Comparison of ENCODE assay signal across 8 mouse cellular contexts in genomic region chr10:21882184-21883081, GRCm38 (mm10). TPM values are rescaled to one million over a fixed set of nuclear protein-coding genes. Genes with fewer than 3 reads are reported as not detected.
DNase-seq lines count a peak whose midpoint lies in the region; ATAC-seq and TF ChIP-seq lines count a peak whose summit lies in the region.

TSS of gene Sgk1 (plus strand) at chr10:21882184.

- peak; percentile 83 for ATAC-seq in cerebellum, adult (ENCODE audit: insufficient number of reproducible peaks, low FRiP score, low TSS enrichment)
- ATAC-seq in forebrain, embryonic 15.5 days (replicated peaks) = peak; percentile 93
- ATAC-seq in midbrain, embryonic 12.5 days (ENCODE audit: low FRiP score, low read depth) = peak; percentile 80
- ATAC-seq in stomach, postnatal 0 days (ENCODE audit: low FRiP score, low TSS enrichment) = no peak

- DNase-seq in liver, adult 2 months (ENCODE audit: extremely low read depth, low read depth, low spot score) = no peak
- DNase-seq in liver = no peak
- peak; percentile 24 to 25 for DNase-seq in heart, postnatal 36 days
- DNase-seq in left cerebral cortex, adult 2 months (ENCODE audit: extremely low spot score in 1 of 2, low spot score in 2 of 2) = peak; percentile 69 to 75
- DNase-seq in stomach, postnatal 0 days (ENCODE audit: low spot score) = peak; percentile 29

- H3K4me2 ChIP-seq in forebrain, embryonic 15.5 days (replicated peaks) = peak within 1 kb of the TSS; percentile 79
- peak within 1 kb of the TSS; percentile 65 for H3K4me2 ChIP-seq in midbrain, embryonic 12.5 days (replicated peaks)
- H3K4me2 ChIP-seq in stomach, postnatal 0 days (replicated peaks; ENCODE audit: low read depth) = peak within 1 kb of the TSS; percentile 55

- TF ChIP-seq EP300 in stomach, postnatal 0 days (optimal IDR thresholded peaks at IDR 0.05) = no peak

- H3K27ac ChIP-seq in liver, adult 2 months (replicated peaks; ENCODE audit: insufficient read depth, low read depth, low read length) = no peak within 1 kb of the TSS
- H3K27ac ChIP-seq in forebrain, embryonic 15.5 days (replicated peaks) = peak within 1 kb of the TSS; percentile 90
- H3K27ac ChIP-seq in left cerebral cortex, adult 2 months = peak within 1 kb of the TSS; percentile 92
- peak within 1 kb of the TSS; percentile 79 for H3K27ac ChIP-seq in midbrain, embryonic 12.5 days (replicated peaks)
- H3K27ac ChIP-seq in stomach, postnatal 0 days (replicated peaks) = no peak within 1 kb of the TSS

- intact Hi-C loops in heart, postnatal 36 days (cut with DNase I) = no loop called here
- intact Hi-C loops in left cerebral cortex, adult 2 months (cut with DNase I) = loop anchor here (2.0 to 5.0 kb wide), 4 partner anchors 112 to 415 kb away; no protein-coding TSS in a partner anchor

- H3K27me3 ChIP-seq in liver, adult 2 months (ENCODE audit: control insufficient read depth, insufficient read depth, low read length) = peaks cover 9% of the 10 kb centered on the region
- H3K27me3 ChIP-seq in forebrain, embryonic 15.5 days = no peaks in the 10 kb centered on the region
- H3K27me3 ChIP-seq in midbrain, embryonic 12.5 days = peaks cover 12% of the 10 kb centered on the region; the same call in 1 of the 2 replicates
- H3K27me3 ChIP-seq in stomach, postnatal 0 days (ENCODE audit: control insufficient read depth, insufficient read depth, low read length) = no peaks in the 10 kb centered on the region

- WGBS in liver, adult 2 months = 9% methylated on average over 36 of the region's 36 CpGs
- 1% methylated on average over 36 of the region's 36 CpGs for WGBS in forebrain, embryonic 15.5 days
- WGBS in midbrain, embryonic 12.5 days = 1% methylated on average over 36 of the region's 36 CpGs
- WGBS in stomach, postnatal 0 days = 7% methylated on average over 36 of the region's 36 CpGs

- TF ChIP-seq CTCF in liver, adult 2 months (IDR thresholded peaks at IDR 0.05; ENCODE audit: low read depth, low read length) = no peak
- no peak for TF ChIP-seq CTCF in left cerebral cortex, adult 2 months (IDR thresholded peaks at IDR 0.05)
- no peak for TF ChIP-seq CTCF in stomach, postnatal 0 days (IDR thresholded peaks at IDR 0.05; ENCODE audit: low read depth)

- H3K79me2 ChIP-seq in liver, adult 2 months (ENCODE audit: control insufficient read depth, insufficient read depth, low read length) = no peaks in the 10 kb centered on the region

- no peaks in the 10 kb centered on the region for H3K36me3 ChIP-seq in liver, adult 2 months (ENCODE audit: control insufficient read depth, insufficient read depth, low read length)
- H3K36me3 ChIP-seq in forebrain, embryonic 15.5 days = no peaks in the 10 kb centered on the region
- no peaks in the 10 kb centered on the region for H3K36me3 ChIP-seq in midbrain, embryonic 12.5 days
- H3K36me3 ChIP-seq in stomach, postnatal 0 days (ENCODE audit: control insufficient read depth, insufficient read depth, low read length) = no peaks in the 10 kb centered on the region

- TF ChIP-seq POLR2A in liver, adult 2 months (IDR thresholded peaks at IDR 0.05; ENCODE audit: extremely low read depth, insufficient read depth, low read length) = no peak

- H3K9me3 ChIP-seq in forebrain, embryonic 15.5 days = no peaks in the 10 kb centered on the region
- no peaks in the 10 kb centered on the region for H3K9me3 ChIP-seq in midbrain, embryonic 12.5 days
- no peaks in the 10 kb centered on the region for H3K9me3 ChIP-seq in stomach, postnatal 0 days (ENCODE audit: control insufficient read depth, low read length)

- no peak within 1 kb of the TSS for H3K9ac ChIP-seq in liver, adult 2 months (ENCODE audit: low read depth, low read length)
- peak within 1 kb of the TSS; percentile 82 for H3K9ac ChIP-seq in forebrain, embryonic 15.5 days (replicated peaks)
- H3K9ac ChIP-seq in midbrain, embryonic 12.5 days (replicated peaks) = peak within 1 kb of the TSS; percentile 62
- peak within 1 kb of the TSS; percentile 35; the same call in 1 of the 2 replicates for H3K9ac ChIP-seq in stomach, postnatal 0 days (ENCODE audit: low read length)

- no peaks in the 10 kb centered on the region; the same call in 1 of the 2 replicates for H3K4me1 ChIP-seq in liver, adult 2 months (ENCODE audit: control insufficient read depth, insufficient read depth, low read length)
- peaks cover 27% of the 10 kb centered on the region for H3K4me1 ChIP-seq in forebrain, embryonic 15.5 days
- H3K4me1 ChIP-seq in midbrain, embryonic 12.5 days = peaks cover 18% of the 10 kb centered on the region
- no peaks in the 10 kb centered on the region for H3K4me1 ChIP-seq in stomach, postnatal 0 days (replicated peaks; ENCODE audit: control insufficient read depth, insufficient read depth)

- peak within 1 kb of the TSS; percentile 26; the same call in 1 of the 2 replicates for H3K4me3 ChIP-seq in liver, adult 2 months (ENCODE audit: insufficient read depth, low read depth, low read length)
- H3K4me3 ChIP-seq in forebrain, embryonic 15.5 days = peak within 1 kb of the TSS; percentile 65
- H3K4me3 ChIP-seq in left cerebral cortex, adult 2 months = peak within 1 kb of the TSS; percentile 80
- peak within 1 kb of the TSS; percentile 48 for H3K4me3 ChIP-seq in midbrain, embryonic 12.5 days
- H3K4me3 ChIP-seq in stomach, postnatal 0 days (ENCODE audit: low read depth, low read length) = peak within 1 kb of the TSS; percentile 37

RNA-seq across cellular contexts. Expression of gene Sgk1, which starts in this region (rescaled TPM):
- 20.9 and 27.4 TPM in 2 replicates for total RNA-seq in liver, adult 2 months (2014; rRNA removed)
- 8.9 and 9.1 TPM in 2 replicates for polyA plus RNA-seq in liver, adult 2 months (2012; rRNA removed)
- 27.1 and 28.7 TPM in 2 replicates for polyA plus RNA-seq in forebrain, embryonic 15.5 days (2015; fragmentation: Nextera tagmentation; extraction: Ambion mirVana)
- 10 to 100 TPM; 38.8 to 74.4 TPM for total RNA-seq in heart, postnatal 36 days (2021)
- total RNA-seq in left cerebral cortex, adult 2 months (2021) = 100 to 1,000 TPM; 104 to 135 TPM
- 25.4 and 28.2 TPM in 2 replicates for polyA plus RNA-seq in midbrain, embryonic 12.5 days (2016; fragmentation: Nextera tagmentation; extraction: Ambion mirVana)
- polyA plus RNA-seq in stomach, postnatal 0 days (2015; fragmentation: Nextera tagmentation; extraction: Ambion mirVana) = 60.0 and 73.1 TPM in 2 replicates

Comparison
In these comparisons a context has a peak if more than half of its experiments do, and no peak if none do; other contexts are left out.
1. DNase-seq: peak in heart, postnatal 36 days (2 of 2), left cerebral cortex, adult 2 months (2 of 2) and stomach, postnatal 0 days (single experiment); none in liver, adult 2 months (single experiment) and liver (single experiment).
2. H3K27ac ChIP-seq: peak in forebrain, embryonic 15.5 days (single experiment), left cerebral cortex, adult 2 months (single experiment) and midbrain, embryonic 12.5 days (single experiment); none in liver, adult 2 months (single experiment) and stomach, postnatal 0 days (single experiment).
3. H3K4me3 ChIP-seq: peak in every context shown above with its lines; median percentile 80 in left cerebral cortex, adult 2 months; 65 in forebrain, embryonic 15.5 days; 48 in midbrain, embryonic 12.5 days; 37 in stomach, postnatal 0 days; 26 in liver, adult 2 months.
4. Peak in every context shown above with its lines, with median percentiles within 50 percentile points of each other: H3K4me2 ChIP-seq.